Mouse (Mus musculus) bone marrow, adult 2 months (tissue): ENCODE results near the gene Lypd1. TPM values are rescaled to one million over a fixed set of nuclear protein-coding genes. Genes with fewer than 3 reads are reported as not detected.

Experiments used
- H3K27ac ChIP-seq: fragments of 200-500 bp; 2 replicates; pipeline ENCODE4 v1.5.1; 2012; ENCODE audit warnings: low read depth, mild to moderate bottlenecking, control low read depth, inconsistent platforms, low read length; ENCODE audit not compliant: control insufficient read depth, poor library complexity, insufficient read depth
- H3K4me1 ChIP-seq: fragments of 200-500 bp; 2 replicates; pipeline ENCODE4 v1.6.1; 2011; ENCODE audit warnings: low read length; ENCODE audit not compliant: control insufficient read depth, insufficient read depth
- H3K4me3 ChIP-seq: fragments of 200-500 bp; replicated peaks from 2 replicates; pipeline ENCODE3; 2011; ENCODE audit warnings: mild to moderate bottlenecking, low read depth, low read length, control low read depth; ENCODE audit not compliant: control insufficient read depth
- CTCF ChIP-seq: fragments of 200-500 bp; IDR thresholded peaks from 2 replicates; pipeline ENCODE4 v1.5.1; 2011; ENCODE audit warnings: low read length, control low read depth; ENCODE audit not compliant: control insufficient read depth, insufficient read depth
- POLR2A ChIP-seq: fragments of 200-500 bp; IDR thresholded peaks from 2 replicates; pipeline ENCODE4 v1.6.1; 2011; ENCODE audit warnings: low read depth, mild to moderate bottlenecking, control low read depth, low read length, borderline replicate concordance; ENCODE audit not compliant: control insufficient read depth
- WGBS: fragments of 180-500 bp; shearing (Covaris S2); methylation state at CpG from one replicate; pipeline ENCODE4 v1.1.7; 2018; 5-methylcytosine and 5-hydroxymethylcytosine counted together
- polyA plus RNA-seq: library from polyadenylated mRNA; stranded (reverse); fragments of >200 nt; gene quantifications from 2 replicates; pipeline ENCODE4 v1.2.4, GENCODE M21; 2011; ENCODE audit warnings: low replicate concordance; ENCODE audit not compliant: missing spikeins, insufficient read depth, insufficient read length

Gene Lypd1
- polyA plus RNA-seq, 1 experiment, result 0.22 TPM

GRCm38 (mm10) chr1:125911901-125912445, 928 bp downstream of the Lypd1 start:
- H3K4me1 ChIP-seq, result no peaks in the 10 kb centered on the region
- TF ChIP-seq POLR2A, result no peak
- no peak for TF ChIP-seq CTCF
- H3K4me3 ChIP-seq, result no peak overlapping the region
- H3K27ac ChIP-seq, result no peak overlapping the region
- 2% methylated on average over 42 of the region's 43 CpGs for WGBS

- Histone ChIP-seq H3K27ac (no peak overlapping the region), H3K4me3 (no peak overlapping the region), H3K4me1 (no peaks in the 10 kb centered on the region)
- no peak for TF ChIP-seq CTCF
- no peak for TF ChIP-seq POLR2A
- WGBS, result 2% methylated on average over 35 of the region's 35 CpGs
These were observed 1.5 kb downstream of the Lypd1 start for GRCm38 (mm10) chr1:125911337-125911900.

- WGBS, result 5% methylated on average over 9 of the region's 9 CpGs
- Histone ChIP-seq H3K4me3 (no peak overlapping the region), H3K4me1 (no peaks in the 10 kb centered on the region), H3K27ac (no peak overlapping the region)
- no peak for TF ChIP-seq CTCF
- no peak for TF ChIP-seq POLR2A
These were observed 2.0 kb downstream of the Lypd1 start for GRCm38 (mm10) chr1:125910871-125911265.

- WGBS, result 17% methylated on average over 14 of the region's 14 CpGs
- no peak overlapping the region for H3K4me3 ChIP-seq
- no peak for TF ChIP-seq CTCF
- no peak for TF ChIP-seq POLR2A
These were observed 2.6 kb downstream of the Lypd1 start for GRCm38 (mm10) chr1:125910211-125910870.

GRCm38 (mm10) chr1:125893158-125893557, 19.7 kb downstream of the Lypd1 start:
- no peak for TF ChIP-seq POLR2A
- no peak for TF ChIP-seq CTCF
- Histone ChIP-seq H3K4me3 (no peak overlapping the region), H3K27ac (no peak overlapping the region), H3K4me1 (no peaks in the 10 kb centered on the region)
- WGBS, result 88% methylated on average over 9 of the region's 9 CpGs

More at GRCm38 (mm10) chr1:125910211-125910870, 2.6 kb downstream of the Lypd1 start:
- Histone ChIP-seq H3K4me1 (no peaks in the 10 kb centered on the region), H3K27ac (no peak overlapping the region)

- Histone ChIP-seq H3K4me3 (no peak overlapping the region), H3K4me1 (no peaks in the 10 kb centered on the region), H3K27ac (no peak overlapping the region)
- 55% methylated on average over 7 of the region's 7 CpGs for WGBS
- TF ChIP-seq CTCF (no peak), POLR2A (no peak)
These were observed 42.8 kb downstream of the Lypd1 start for GRCm38 (mm10) chr1:125870056-125870455.

GRCm38 (mm10) chr1:125858631-125859030, 54.3 kb downstream of the Lypd1 start:
- H3K4me3 ChIP-seq, result no peak overlapping the region
- H3K27ac ChIP-seq, result no peak overlapping the region
- H3K4me1 ChIP-seq, result no peaks in the 10 kb centered on the region
- no peak for TF ChIP-seq CTCF
- no peak for TF ChIP-seq POLR2A
- WGBS, result 64% methylated on average over 5 of the region's 5 CpGs

- no peaks in the 10 kb centered on the region for H3K4me1 ChIP-seq
These were observed 58.3 kb downstream of the Lypd1 start for GRCm38 (mm10) chr1:125854646-125855045.

More at GRCm38 (mm10) chr1:125854646-125855045, 58.3 kb downstream of the Lypd1 start:
- H3K27ac ChIP-seq, result no peak overlapping the region
- 18% methylated on average over 5 of the region's 5 CpGs for WGBS
- H3K4me3 ChIP-seq, result no peak overlapping the region
- no peak for TF ChIP-seq CTCF
- TF ChIP-seq POLR2A, result no peak
